Mouse (Mus musculus): ENCODE results near the gene Rnf185. TPM values are rescaled to one million over a fixed set of nuclear protein-coding genes. Genes with fewer than 3 reads are reported as not detected.

Rnf185 gene
- polyA plus RNA-seq, 1 experiment from 2014 or later: 39.5 TPM

DNA sequence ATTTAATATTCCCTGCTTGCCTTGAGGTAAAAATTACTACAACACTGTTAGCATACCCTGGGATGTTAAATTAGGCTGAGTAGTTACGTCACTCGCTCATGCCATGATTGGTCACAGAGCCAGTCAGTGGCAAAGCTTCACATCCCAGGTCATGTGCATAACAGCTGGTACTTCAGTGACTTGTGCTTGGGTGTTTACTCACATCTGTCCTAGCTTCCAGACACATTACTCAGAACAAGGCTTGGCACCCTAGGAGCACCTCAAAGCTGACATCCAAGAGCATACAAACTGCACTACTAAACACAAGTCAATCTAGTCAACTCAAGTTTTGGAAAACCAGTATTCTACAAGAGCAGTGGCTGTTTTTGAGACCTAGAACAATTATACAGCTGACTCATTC, 9.1 kb downstream of the Rnf185 start:
- no peak for ATAC-seq (ENCODE audit: insufficient number of reproducible peaks, insufficient read depth, low FRiP score, low TSS enrichment)
- H3K4me2 ChIP-seq (replicated peaks): no peak overlapping the region
- H3K4me3 ChIP-seq: no peak overlapping the region
- H3K36me3 ChIP-seq: no peaks in the 10 kb centered on the region
- WGBS: 93% methylated on average over 2 of the region's 2 CpGs
- no peaks in the 10 kb centered on the region for H3K9me3 ChIP-seq
- H3K27me3 ChIP-seq: no peaks in the 10 kb centered on the region
- H3K9ac ChIP-seq: no peak overlapping the region
- no peaks in the 10 kb centered on the region for H3K4me1 ChIP-seq
- H3K27ac ChIP-seq: no peak overlapping the region

DNA sequence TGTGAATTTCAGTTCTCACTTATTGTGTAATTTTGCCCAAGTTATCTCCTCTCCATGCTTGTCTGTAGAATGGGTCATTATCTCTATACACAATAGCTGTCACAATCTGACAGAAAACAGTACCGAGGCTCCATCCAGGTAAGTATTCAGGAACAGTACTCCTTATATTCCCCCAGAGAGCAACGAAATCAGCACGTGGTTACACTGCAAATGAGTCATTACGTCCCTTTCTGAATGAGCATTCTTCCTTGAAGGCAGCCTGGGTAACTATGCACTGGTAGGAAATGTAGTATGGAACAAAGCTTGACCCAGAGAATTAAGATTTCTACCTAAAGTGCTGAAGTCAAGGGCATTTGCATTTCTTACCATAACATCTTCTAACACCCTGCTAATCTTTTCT, 9.5 kb downstream of the Rnf185 start:
- no peaks in the 10 kb centered on the region for H3K27me3 ChIP-seq
- 83% methylated on average over 4 of the region's 4 CpGs for WGBS
- no peak overlapping the region for H3K27ac ChIP-seq
- no peak overlapping the region for H3K9ac ChIP-seq
- H3K36me3 ChIP-seq: no peaks in the 10 kb centered on the region
- no peak overlapping the region for H3K4me2 ChIP-seq (replicated peaks)
- no peaks in the 10 kb centered on the region for H3K4me1 ChIP-seq
- no peak for ATAC-seq (ENCODE audit: insufficient number of reproducible peaks, insufficient read depth, low FRiP score, low TSS enrichment)
- H3K4me3 ChIP-seq: no peak overlapping the region
- H3K9me3 ChIP-seq: no peaks in the 10 kb centered on the region

DNA sequence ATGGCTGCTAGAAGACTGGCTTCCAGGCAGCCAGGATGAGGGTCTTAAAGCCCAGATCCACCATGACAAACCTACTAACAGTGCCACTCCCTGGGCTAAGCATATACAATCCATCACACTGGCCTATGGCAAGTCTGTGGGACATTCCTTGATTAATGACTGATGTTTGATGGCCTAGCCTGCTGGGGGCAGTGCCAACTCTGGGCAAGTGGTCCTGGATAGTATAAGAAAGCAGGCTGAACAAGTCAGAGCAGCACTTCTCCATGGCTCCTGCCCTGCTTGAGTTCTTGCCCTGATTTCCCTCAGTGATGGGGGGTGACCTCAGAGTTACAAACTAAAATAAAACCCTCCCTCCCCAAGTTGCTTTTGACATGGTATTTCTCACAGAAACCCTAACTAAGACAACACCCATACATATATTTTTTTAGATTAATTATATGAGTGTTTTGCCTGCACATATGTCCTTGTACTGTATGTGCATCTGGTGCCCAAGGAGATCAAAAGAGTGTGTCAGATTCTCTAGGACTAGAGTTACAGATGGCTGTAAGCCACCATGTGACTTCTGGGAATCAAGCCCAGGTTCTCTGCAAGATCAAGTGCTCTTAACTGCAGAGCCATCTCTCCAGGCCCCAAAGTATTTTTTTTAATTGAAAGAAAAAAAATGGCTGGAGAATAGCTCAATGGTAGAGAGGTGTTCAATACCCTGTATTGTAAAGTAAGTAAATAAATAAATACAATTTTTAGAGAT, 10.3 kb downstream of the Rnf185 start:
- Histone ChIP-seq H3K27ac (no peak overlapping the region), H3K36me3 (no peaks in the 10 kb centered on the region), H3K9me3 (no peaks in the 10 kb centered on the region), H3K9ac (no peak overlapping the region), H3K4me2 (replicated peaks) (no peak overlapping the region), H3K4me3 (no peak overlapping the region), H3K4me1 (no peaks in the 10 kb centered on the region), H3K27me3 (no peaks in the 10 kb centered on the region)
- no peak for ATAC-seq (ENCODE audit: insufficient number of reproducible peaks, insufficient read depth, low FRiP score, low TSS enrichment)

DNA sequence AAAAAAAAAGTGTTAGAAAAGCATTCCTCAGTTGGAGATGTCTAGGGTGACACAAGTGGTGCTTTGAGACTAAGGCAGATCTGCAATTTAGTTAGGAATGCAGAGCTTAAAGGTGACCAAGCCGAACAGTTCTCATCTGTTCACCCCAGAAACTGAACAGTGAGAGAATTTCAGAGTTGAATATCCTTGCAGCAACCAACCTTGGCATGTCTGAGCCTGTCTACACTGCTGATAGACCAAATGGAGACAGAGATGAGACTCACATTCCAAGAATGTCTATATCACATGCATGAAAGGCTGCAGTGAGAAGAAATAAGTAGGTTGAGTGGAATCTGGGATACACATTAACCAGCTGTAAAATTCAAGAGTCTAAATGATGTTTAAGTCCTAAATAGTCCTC, 14.5 kb downstream of the Rnf185 start:
- Histone ChIP-seq H3K27me3 (no peaks in the 10 kb centered on the region), H3K36me3 (no peaks in the 10 kb centered on the region), H3K9ac (no peak overlapping the region), H3K27ac (no peak overlapping the region), H3K9me3 (no peaks in the 10 kb centered on the region), H3K4me3 (no peak overlapping the region), H3K4me1 (no peaks in the 10 kb centered on the region), H3K4me2 (replicated peaks) (no peak overlapping the region)
- ATAC-seq (ENCODE audit: insufficient number of reproducible peaks, insufficient read depth, low FRiP score, low TSS enrichment): no peak
- WGBS: 78% methylated on average over 1 of the region's 1 CpGs

DNA sequence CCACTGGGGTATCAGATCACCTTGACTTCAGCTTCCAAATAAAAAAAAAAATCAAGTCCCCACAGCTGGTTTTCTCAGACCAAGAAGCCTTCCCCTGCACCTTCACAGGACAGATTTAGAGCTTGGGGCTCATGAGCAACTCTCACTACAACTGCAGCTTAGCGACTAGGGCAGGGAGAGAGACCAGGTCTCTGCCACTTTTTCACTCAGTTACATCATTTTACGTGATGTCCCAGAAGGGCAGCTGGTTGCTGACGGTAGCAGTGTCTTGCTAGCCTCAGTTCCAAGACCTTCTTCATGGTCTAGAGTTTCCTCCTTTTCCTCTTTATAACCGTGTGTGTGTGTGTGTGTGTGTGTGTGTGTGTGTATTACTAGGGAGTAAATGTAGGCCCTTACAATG, 18.4 kb downstream of the Rnf185 start:
- no peak for ATAC-seq (ENCODE audit: insufficient number of reproducible peaks, insufficient read depth, low FRiP score, low TSS enrichment)
- no peaks in the 10 kb centered on the region for H3K4me1 ChIP-seq
- H3K9me3 ChIP-seq: no peaks in the 10 kb centered on the region
- H3K27me3 ChIP-seq: no peaks in the 10 kb centered on the region
- H3K27ac ChIP-seq: no peak overlapping the region
- no peaks in the 10 kb centered on the region for H3K36me3 ChIP-seq
- no peak overlapping the region for H3K4me3 ChIP-seq
- H3K4me2 ChIP-seq (replicated peaks): no peak overlapping the region
- 81% methylated on average over 4 of the region's 4 CpGs for WGBS
- H3K9ac ChIP-seq: no peak overlapping the region

DNA sequence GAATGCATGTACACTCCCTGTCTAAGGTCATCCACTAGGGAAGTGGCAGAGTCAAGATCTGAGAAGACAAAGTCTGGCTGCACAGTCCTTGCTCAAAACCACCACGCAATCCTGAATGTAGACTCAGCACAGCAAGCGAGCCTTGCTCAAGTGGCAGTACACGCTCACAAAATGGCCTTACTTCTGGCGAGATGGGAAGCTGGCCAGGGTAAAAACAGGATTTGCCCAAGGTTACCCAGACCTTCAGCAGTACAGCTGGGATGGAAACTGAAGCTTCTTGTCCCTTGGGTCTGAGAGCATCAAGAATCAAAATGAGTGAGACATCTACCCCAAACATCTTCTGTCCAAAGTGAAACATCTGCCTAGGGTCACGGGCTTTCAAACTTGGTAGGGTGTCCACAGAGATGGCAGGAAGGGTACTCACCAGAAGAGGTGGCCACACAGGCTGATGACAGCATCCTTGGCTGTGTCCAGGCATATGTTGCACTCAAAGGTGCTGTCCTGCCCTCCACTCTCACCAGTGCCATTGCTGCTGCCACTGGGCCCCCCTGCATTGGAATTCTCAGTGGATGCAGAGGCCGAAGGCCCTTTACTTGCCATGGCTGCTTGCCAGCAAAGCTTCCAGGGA, 20.1 kb downstream of the Rnf185 start:
- no peak overlapping the region; the same call in 1 of the 2 replicates for H3K9ac ChIP-seq
- H3K9me3 ChIP-seq: no peaks in the 10 kb centered on the region
- WGBS: 93% methylated on average over 6 of the region's 6 CpGs
- no peaks in the 10 kb centered on the region for H3K4me1 ChIP-seq
- H3K36me3 ChIP-seq: no peaks in the 10 kb centered on the region
- no peak overlapping the region for H3K27ac ChIP-seq
- no peak overlapping the region for H3K4me2 ChIP-seq (replicated peaks)
- H3K27me3 ChIP-seq: no peaks in the 10 kb centered on the region
- H3K4me3 ChIP-seq: no peak overlapping the region
- no peak for ATAC-seq (ENCODE audit: insufficient number of reproducible peaks, insufficient read depth, low FRiP score, low TSS enrichment)

DNA sequence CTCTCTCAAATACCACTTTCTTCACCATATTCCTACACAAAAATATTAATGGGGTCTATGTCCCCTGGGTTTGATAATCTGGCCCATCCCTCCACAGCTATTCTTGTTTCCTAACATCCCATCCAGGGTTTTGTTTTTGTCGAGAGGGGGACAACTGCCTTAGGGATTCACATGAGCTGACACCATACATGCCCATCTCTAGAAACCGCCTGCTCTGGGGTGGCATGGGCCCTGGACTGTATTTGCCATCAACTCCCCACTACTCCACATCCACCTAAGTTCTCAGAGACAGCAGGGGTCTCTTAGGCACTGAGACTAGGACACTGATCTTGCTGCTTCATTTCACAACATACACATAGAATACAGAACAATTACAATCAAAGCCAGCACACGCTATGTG, 20.6 kb downstream of the Rnf185 start:
- ATAC-seq (ENCODE audit: insufficient number of reproducible peaks, insufficient read depth, low FRiP score, low TSS enrichment): no peak
- no peaks in the 10 kb centered on the region for H3K4me1 ChIP-seq
- 88% methylated on average over 3 of the region's 3 CpGs for WGBS

DNA sequence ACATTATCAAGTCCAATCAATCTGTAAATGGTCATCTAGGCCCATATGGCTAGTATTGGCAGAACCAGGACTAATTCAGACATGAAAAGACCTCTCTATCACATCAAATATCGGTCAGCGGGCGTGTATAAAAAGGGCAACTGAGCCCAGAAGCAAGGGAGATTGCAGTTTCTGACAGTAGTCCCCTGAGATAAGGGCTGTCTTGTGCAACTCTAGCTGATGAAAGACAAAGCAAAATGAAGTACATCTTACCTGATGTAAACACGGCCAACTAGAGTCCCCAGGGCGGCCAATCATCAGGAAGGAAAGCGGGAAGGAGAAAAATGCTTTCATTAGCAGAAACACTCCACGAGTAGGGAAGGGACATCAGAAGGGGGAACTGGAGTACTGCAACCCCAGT, 23.5 kb downstream of the Rnf185 start:
- 85% methylated on average over 7 of the region's 7 CpGs for WGBS
- Histone ChIP-seq H3K4me2 (replicated peaks) (no peak overlapping the region), H3K4me3 (no peak overlapping the region), H3K9ac (no peak overlapping the region), H3K9me3 (no peaks in the 10 kb centered on the region), H3K27me3 (no peaks in the 10 kb centered on the region), H3K4me1 (no peaks in the 10 kb centered on the region), H3K36me3 (peaks cover 16% of the 10 kb centered on the region), H3K27ac (no peak overlapping the region)
- ATAC-seq (ENCODE audit: insufficient number of reproducible peaks, insufficient read depth, low FRiP score, low TSS enrichment): no peak

More for the DNA sequence above, 20.6 kb downstream of the Rnf185 start:
- no peak overlapping the region for H3K4me3 ChIP-seq
- no peak overlapping the region for H3K9ac ChIP-seq
- H3K4me2 ChIP-seq (replicated peaks): no peak overlapping the region
- H3K9me3 ChIP-seq: no peaks in the 10 kb centered on the region
- H3K27me3 ChIP-seq: no peaks in the 10 kb centered on the region
- H3K27ac ChIP-seq: no peak overlapping the region
- H3K36me3 ChIP-seq: no peaks in the 10 kb centered on the region

DNA sequence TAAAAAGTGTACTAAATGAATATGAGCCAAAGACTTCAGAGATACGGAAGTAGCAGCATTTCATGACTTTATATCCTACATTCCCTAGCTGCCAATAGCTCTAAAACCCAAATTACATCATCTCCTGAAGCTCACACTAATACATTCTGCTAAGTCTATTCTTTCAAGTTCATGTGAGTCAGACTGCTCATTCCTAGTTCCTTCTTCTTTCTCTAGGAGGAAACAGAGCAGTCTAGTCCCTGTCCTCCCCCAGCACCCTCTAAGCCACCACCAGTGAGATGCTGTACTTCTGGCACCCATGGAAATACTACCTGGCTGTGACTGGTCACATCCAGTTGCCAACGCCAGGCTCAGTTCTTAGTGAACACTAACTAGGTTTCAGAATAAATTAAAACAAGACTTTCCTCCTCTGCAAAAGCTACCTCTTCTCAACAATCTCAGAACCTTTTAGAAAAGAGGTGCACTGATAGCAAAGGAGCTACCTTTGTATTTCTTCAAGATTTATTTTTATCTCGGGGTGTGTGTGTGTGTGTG, 24.4 kb downstream of the Rnf185 start:
- Histone ChIP-seq H3K4me1 (no peaks in the 10 kb centered on the region), H3K9ac (no peak overlapping the region), H3K4me2 (replicated peaks) (no peak overlapping the region), H3K4me3 (no peak overlapping the region), H3K9me3 (no peaks in the 10 kb centered on the region), H3K36me3 (peaks cover 21% of the 10 kb centered on the region), H3K27ac (no peak overlapping the region), H3K27me3 (no peaks in the 10 kb centered on the region)
- WGBS: 81% methylated on average over 3 of the region's 3 CpGs
- no peak for ATAC-seq (ENCODE audit: insufficient number of reproducible peaks, insufficient read depth, low FRiP score, low TSS enrichment)

DNA sequence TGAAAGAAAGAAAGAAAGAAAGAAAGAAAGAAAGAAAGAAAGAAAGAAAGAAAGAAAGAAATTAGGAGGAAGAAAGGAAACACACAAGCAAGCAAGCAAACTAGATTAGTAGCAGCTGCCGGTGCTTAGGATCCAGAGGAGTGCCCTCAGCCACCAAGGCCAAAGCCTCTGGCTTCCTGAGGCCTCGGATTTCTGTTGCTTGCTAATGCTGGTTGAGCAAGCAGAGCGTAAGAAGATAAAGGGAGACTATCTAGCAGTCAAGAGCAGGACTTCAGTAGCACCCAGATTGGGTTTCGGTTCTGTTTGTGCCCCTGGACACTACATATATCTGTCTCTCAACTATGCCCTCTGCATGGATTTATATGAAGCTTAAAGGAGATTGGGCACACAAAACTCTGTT, 29.9 kb downstream of the Rnf185 start:
- 81% methylated on average over 4 of the region's 4 CpGs for WGBS
- Histone ChIP-seq H3K4me3 (no peak overlapping the region), H3K4me2 (replicated peaks) (no peak overlapping the region), H3K27me3 (no peaks in the 10 kb centered on the region), H3K9ac (no peak overlapping the region), H3K9me3 (no peaks in the 10 kb centered on the region), H3K36me3 (peaks cover 44% of the 10 kb centered on the region), H3K4me1 (no peaks in the 10 kb centered on the region), H3K27ac (no peak overlapping the region)
- no peak for ATAC-seq (ENCODE audit: insufficient number of reproducible peaks, insufficient read depth, low FRiP score, low TSS enrichment)

DNA sequence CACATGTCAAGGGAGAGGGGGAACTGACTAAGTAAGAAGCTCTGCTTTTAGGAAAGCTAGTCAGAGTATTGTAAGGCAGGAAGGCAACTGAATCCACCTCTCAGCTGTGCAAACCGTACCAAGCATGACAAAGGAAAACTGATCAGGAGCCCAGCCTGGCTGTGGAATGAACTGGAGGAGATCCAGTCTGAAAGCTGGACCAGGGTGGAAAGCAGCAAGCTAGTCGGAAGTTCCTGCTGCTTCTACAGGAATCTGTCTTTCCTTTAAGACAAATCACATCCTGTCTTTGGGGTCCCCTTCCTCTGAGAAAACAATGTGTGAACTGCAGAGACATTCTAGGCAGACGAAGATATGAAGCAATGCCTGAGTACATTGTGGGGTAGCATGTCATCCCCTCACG, 33.4 kb downstream of the Rnf185 start:
- no peaks in the 10 kb centered on the region for H3K4me1 ChIP-seq
- no peak for ATAC-seq (ENCODE audit: insufficient number of reproducible peaks, insufficient read depth, low FRiP score, low TSS enrichment)
- H3K36me3 ChIP-seq: peaks cover 50% of the 10 kb centered on the region
- H3K9ac ChIP-seq: no peak overlapping the region
- 82% methylated on average over 4 of the region's 4 CpGs for WGBS
- H3K4me3 ChIP-seq: no peak overlapping the region
- H3K9me3 ChIP-seq: no peaks in the 10 kb centered on the region
- H3K4me2 ChIP-seq (replicated peaks): no peak overlapping the region
- no peaks in the 10 kb centered on the region for H3K27me3 ChIP-seq
- no peak overlapping the region for H3K27ac ChIP-seq

DNA sequence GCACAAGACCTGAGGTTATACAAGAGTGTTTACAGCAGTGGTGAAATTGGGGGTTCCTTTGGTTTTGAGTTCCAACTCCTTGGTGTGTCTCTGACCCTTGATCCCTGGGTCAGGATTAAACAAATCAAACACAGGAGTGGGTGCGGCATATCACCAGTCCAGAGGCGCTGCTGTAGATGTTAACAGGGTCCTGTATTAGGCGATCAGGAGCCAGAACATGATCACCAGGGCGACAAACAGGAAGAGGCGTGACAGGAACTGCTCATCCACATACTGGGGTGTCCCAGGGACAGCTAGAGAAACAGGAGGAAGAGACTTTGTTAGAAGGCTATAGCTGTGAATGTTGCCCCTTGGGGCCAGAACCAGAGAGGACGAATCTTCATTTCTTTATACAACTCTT, 34.4 kb downstream of the Rnf185 start:
- Histone ChIP-seq H3K4me2 (replicated peaks) (no peak overlapping the region), H3K4me1 (no peaks in the 10 kb centered on the region), H3K36me3 (peaks cover 44% of the 10 kb centered on the region), H3K27me3 (no peaks in the 10 kb centered on the region), H3K27ac (no peak overlapping the region), H3K9ac (no peak overlapping the region), H3K4me3 (no peak overlapping the region), H3K9me3 (no peaks in the 10 kb centered on the region)
- ATAC-seq (ENCODE audit: insufficient number of reproducible peaks, insufficient read depth, low FRiP score, low TSS enrichment): no peak
- WGBS: 73% methylated on average over 6 of the region's 6 CpGs

All from embryonic facial prominence, embryonic 12.5 days (tissue).